ENCODE assay signal across 21 mouse cellular contexts in the genomic region with DNA sequence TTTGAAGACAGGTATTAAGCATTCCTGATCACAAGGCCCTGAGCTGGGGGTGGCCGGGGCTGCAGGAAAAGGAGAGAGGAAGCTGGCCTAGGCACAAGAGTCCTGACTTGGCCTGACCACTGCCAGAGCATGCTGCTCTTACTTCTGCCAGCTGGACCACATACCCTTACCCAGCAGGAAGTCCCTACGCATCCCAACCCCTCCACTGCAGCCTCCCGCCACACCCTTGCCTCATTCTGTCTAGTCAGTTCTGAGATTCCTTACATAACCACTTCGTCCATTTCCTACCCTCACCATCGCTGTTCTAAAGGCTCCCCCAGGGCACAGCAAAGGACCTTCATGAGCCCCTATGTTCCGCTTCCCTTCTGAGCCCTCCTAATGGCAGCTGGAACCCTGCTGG. TPM values are rescaled to one million over a fixed set of nuclear protein-coding genes. Genes with fewer than 3 reads are reported as not detected.
DNase-seq lines count a peak whose midpoint lies in the region; ATAC-seq and TF ChIP-seq lines count a peak whose summit lies in the region.
"Had no signal": no experiment of that assay in that cellular context is flagged by ENCODE, and none has a peak within 500 bp of the region (broad histone marks: within the 10 kb centered on the region; RNA-seq: fewer than 3 reads in every experiment).

No protein-coding gene starts in this region.

- DNase-seq in cerebellum, adult 8-10 months, result no peak
- no peak for DNase-seq in thymus, adult 2 months
- DNase-seq in thymus, adult 18-20 months, result no peak
- DNase-seq in cerebellum, postnatal 25 days, result peak; percentile 45 to 49
- DNase-seq in gastrocnemius, adult 18-20 months (ENCODE audit: low spot score), result no peak
- DNase-seq in midbrain, postnatal 0 days (ENCODE audit: low spot score), result no peak
- DNase-seq: heart, postnatal 10 days; kidney, adult 18-20 months; thymus, postnatal 4 days had no signal

- no peak for TF ChIP-seq CTCF in thymus, adult 2 months (IDR thresholded peaks at IDR 0.05; ENCODE audit: borderline replicate concordance, control insufficient read depth, extremely low read depth, insufficient read depth, low read length, poor library complexity)
- TF ChIP-seq CTCF in midbrain, postnatal 0 days (IDR thresholded peaks at IDR 0.05), result no peak

- H3K4me3 ChIP-seq in thymus, adult 2 months (ENCODE audit: control insufficient read depth, insufficient read depth, low read length), result no peak overlapping the region
- no peak overlapping the region for H3K4me3 ChIP-seq in midbrain, postnatal 0 days (ENCODE audit: low read depth, low read length)
- H3K4me3 ChIP-seq: embryonic facial prominence, embryonic 15.5 days; heart, embryonic 12.5 days; hindbrain, embryonic 13.5 days; left cerebral cortex, adult 2 months; midbrain, embryonic 10.5 days; stomach, embryonic 15.5 days had no signal

- WGBS in thymus, adult 2 months, result 68% methylated on average over 6 of the region's 6 CpGs
- 61% methylated on average over 6 of the region's 6 CpGs for WGBS in midbrain, postnatal 0 days

- peaks cover 58% of the 10 kb centered on the region for H3K4me1 ChIP-seq in thymus, adult 2 months (replicated peaks; ENCODE audit: control insufficient read depth, insufficient read depth, low read length)
- no peaks in the 10 kb centered on the region for H3K4me1 ChIP-seq in midbrain, postnatal 0 days (ENCODE audit: insufficient read depth, low read length)
- H3K4me1 ChIP-seq: hindbrain, embryonic 13.5 days; midbrain, embryonic 10.5 days; stomach, embryonic 15.5 days had no signal

- no peaks in the 10 kb centered on the region for H3K9me3 ChIP-seq in midbrain, postnatal 0 days (ENCODE audit: low read length)
- H3K9me3 ChIP-seq: embryonic facial prominence, embryonic 15.5 days; heart, embryonic 12.5 days; hindbrain, embryonic 13.5 days; midbrain, embryonic 10.5 days; stomach, embryonic 15.5 days had no signal

- no peak overlapping the region for H3K9ac ChIP-seq in midbrain, postnatal 0 days (replicated peaks; ENCODE audit: low read length, poor library complexity, severe bottlenecking)
- H3K9ac ChIP-seq: embryonic facial prominence, embryonic 15.5 days; heart, embryonic 12.5 days; hindbrain, embryonic 13.5 days; stomach, embryonic 15.5 days had no signal

- no peaks in the 10 kb centered on the region; the same call in 1 of the 2 replicates for H3K27me3 ChIP-seq in thymus, adult 2 months (ENCODE audit: control insufficient read depth, insufficient read depth, low read length)
- H3K27me3 ChIP-seq in midbrain, postnatal 0 days (ENCODE audit: insufficient read depth, low read length), result no peaks in the 10 kb centered on the region
- H3K27me3 ChIP-seq: embryonic facial prominence, embryonic 15.5 days; heart, embryonic 12.5 days; hindbrain, embryonic 13.5 days; stomach, embryonic 15.5 days had no signal

- H3K27ac ChIP-seq in thymus, adult 2 months (ENCODE audit: control insufficient read depth, insufficient read depth, low read length), result peak overlapping the region; percentile 98
- no peak overlapping the region for H3K27ac ChIP-seq in midbrain, postnatal 0 days (ENCODE audit: low read depth, low read length)
- H3K27ac ChIP-seq: embryonic facial prominence, embryonic 15.5 days; hindbrain, embryonic 13.5 days; kidney, postnatal 0 days; left cerebral cortex, adult 2 months; midbrain, embryonic 10.5 days; stomach, embryonic 15.5 days had no signal

- no peak for TF ChIP-seq POLR2A in thymus, adult 2 months (IDR thresholded peaks at IDR 0.05; ENCODE audit: control insufficient read depth, extremely low read depth, insufficient read depth, low read length, poor library complexity)

- no peaks in the 10 kb centered on the region for H3K36me3 ChIP-seq in thymus, adult 2 months (ENCODE audit: control insufficient read depth, insufficient read depth, low read length)
- no peaks in the 10 kb centered on the region for H3K36me3 ChIP-seq in midbrain, postnatal 0 days (ENCODE audit: insufficient read depth, low read length)
- H3K36me3 ChIP-seq: embryonic facial prominence, embryonic 15.5 days; heart, embryonic 12.5 days; hindbrain, embryonic 13.5 days; midbrain, embryonic 10.5 days; stomach, embryonic 15.5 days had no signal

- H3K4me2 ChIP-seq in midbrain, postnatal 0 days (ENCODE audit: low read depth, low read length, poor library complexity, severe bottlenecking), result no peak overlapping the region
- H3K4me2 ChIP-seq: embryonic facial prominence, embryonic 15.5 days; heart, embryonic 12.5 days; hindbrain, embryonic 13.5 days; stomach, embryonic 15.5 days had no signal

- peak; percentile 23; the same call in 1 of the 2 replicates for ATAC-seq in cerebellum, adult (ENCODE audit: insufficient number of reproducible peaks, low FRiP score, low TSS enrichment)
- ATAC-seq in midbrain, postnatal 0 days (ENCODE audit: low FRiP score), result no peak
- ATAC-seq: forebrain, embryonic 14.5 days; inflammation-experienced regulatory T-cells, adult 6 months; lung, postnatal 0 days; midbrain, embryonic 16.5 days had no signal

RNA-seq across cellular contexts. Expression of gene Pemt, which starts 12.0 kb away (rescaled TPM):
- 10.6 and 10.7 TPM in 2 replicates for polyA plus RNA-seq in thymus, adult 2 months (2012; rRNA removed)
- total RNA-seq in gastrocnemius, adult 18-20 months (2021), result 1 to 10 TPM; 2.7 to 4.6 TPM
- 10.9 and 17.3 TPM in 2 replicates for total RNA-seq in midbrain, postnatal 0 days (2014; rRNA removed)
- polyA plus RNA-seq in midbrain, postnatal 0 days (2015; fragmentation: Nextera tagmentation; extraction: Ambion mirVana), result 12.7 and 13.6 TPM in 2 replicates

Comparison
In these comparisons a context has a peak if more than half of its experiments do, and no peak if none do; other contexts are left out.
1. DNase-seq: peak in cerebellum, postnatal 25 days (2 of 2); none in cerebellum, adult 8-10 months (single experiment), thymus, adult 2 months (single experiment), thymus, adult 18-20 months (0 of 2), gastrocnemius, adult 18-20 months (single experiment) and midbrain, postnatal 0 days (single experiment).